Mouse (Mus musculus) limb, embryonic 10.5 days (tissue): ENCODE measurements around the gene Pkn1. TPM values are rescaled to one million over a fixed set of nuclear protein-coding genes. Genes with fewer than 3 reads are reported as not detected.

ENCODE experiments used
- DNase-seq: peaks from one replicate; pipeline ENCODE4 v3.0.0-alpha.2; 2017; ENCODE audit warnings: low spot score
- H3K27ac ChIP-seq: fragments of 300-500 bp; sonication (generic); 2 replicates; pipeline ENCODE4 v1.5.1; 2016; ENCODE audit warnings: mild to moderate bottlenecking
- H3K27me3 ChIP-seq: fragments of 300-500 bp; sonication (generic); 2 replicates; pipeline ENCODE4 v1.6.1; 2016; ENCODE audit warnings: low read depth, mild to moderate bottlenecking; ENCODE audit not compliant: poor library complexity, severe bottlenecking
- H3K36me3 ChIP-seq: fragments of 300-500 bp; sonication (generic); 2 replicates; pipeline ENCODE4 v1.6.1; 2016; ENCODE audit warnings: mild to moderate bottlenecking, moderate library complexity
- H3K4me1 ChIP-seq: fragments of 300-500 bp; sonication (generic); 2 replicates; pipeline ENCODE4 v1.6.1; 2016
- H3K4me3 ChIP-seq: fragments of 300-500 bp; sonication (generic); 2 replicates; pipeline ENCODE4 v1.5.1; 2016; ENCODE audit warnings: mild to moderate bottlenecking, moderate library complexity
- H3K9me3 ChIP-seq: fragments of 300-500 bp; sonication (generic); replicated peaks from 2 replicates; pipeline ENCODE4 v1.6.1; 2016; ENCODE audit warnings: mild to moderate bottlenecking
- WGBS: fragments of 180-500 bp; shearing (Covaris S2); methylation state at CpG from one replicate; pipeline ENCODE4 v1.1.7; 2016; 5-methylcytosine and 5-hydroxymethylcytosine counted together
- polyA plus RNA-seq: library from polyadenylated mRNA; unstranded; fragments of >200 nt; fragmentation: Nextera tagmentation; extraction: Ambion mirVana; gene quantifications from 2 replicates; pipeline ENCODE4 v1.2.1, GENCODE M21; 2016

Pkn1 gene
- polyA plus RNA-seq, 1 experiment from 2014 or later, result 41.4 TPM

GRCm38 (mm10) chr8:83695351-83696106 lies 3.5 kb downstream of the Pkn1 start:
- DNase-seq, result no peak
- 91% methylated on average over 16 of the region's 17 CpGs for WGBS
- Histone ChIP-seq H3K9me3 (no peaks in the 10 kb centered on the region), H3K4me3 (no peak overlapping the region), H3K27me3 (no peaks in the 10 kb centered on the region), H3K27ac (0 out of 2 replicates have a peak overlapping the region, but pooled peaks have one; percentile 12), H3K36me3 (peaks cover 30% of the 10 kb centered on the region), H3K4me1 (peaks cover 57% of the 10 kb centered on the region)

- Histone ChIP-seq H3K36me3 (peaks cover 39% of the 10 kb centered on the region), H3K27me3 (no peaks in the 10 kb centered on the region), H3K9me3 (no peaks in the 10 kb centered on the region), H3K27ac (no peak overlapping the region), H3K4me1 (peaks cover 47% of the 10 kb centered on the region), H3K4me3 (no peak overlapping the region)
- DNase-seq, result no peak
- 89% methylated on average over 11 of the region's 11 CpGs for WGBS
Observed at GRCm38 (mm10) chr8:83694369-83695160, 4.4 kb downstream of the Pkn1 start.

GRCm38 (mm10) chr8:83693609-83694236 lies 5.3 kb downstream of the Pkn1 start:
- Histone ChIP-seq H3K4me1 (peaks cover 39% of the 10 kb centered on the region), H3K9me3 (no peaks in the 10 kb centered on the region), H3K36me3 (peaks cover 44% of the 10 kb centered on the region), H3K27me3 (no peaks in the 10 kb centered on the region), H3K4me3 (no peak overlapping the region), H3K27ac (no peak overlapping the region)
- DNase-seq, result no peak
- 83% methylated on average over 10 of the region's 10 CpGs for WGBS

GRCm38 (mm10) chr8:83689264-83689663 lies 9.7 kb downstream of the Pkn1 start:
- peaks cover 23% of the 10 kb centered on the region for H3K4me1 ChIP-seq
- H3K9me3 ChIP-seq, result no peaks in the 10 kb centered on the region
- H3K36me3 ChIP-seq, result peaks cover 79% of the 10 kb centered on the region
- no peak overlapping the region for H3K4me3 ChIP-seq
- 91% methylated on average over 6 of the region's 6 CpGs for WGBS
- no peak overlapping the region for H3K27ac ChIP-seq
- H3K27me3 ChIP-seq, result no peaks in the 10 kb centered on the region
- no peak for DNase-seq

- no peak for DNase-seq
- H3K36me3 ChIP-seq, result peaks cover 86% of the 10 kb centered on the region
- peaks cover 34% of the 10 kb centered on the region for H3K4me1 ChIP-seq
- 91% methylated on average over 9 of the region's 9 CpGs for WGBS
- H3K4me3 ChIP-seq, result no peak overlapping the region
- 0 out of 2 replicates have a peak overlapping the region, but pooled peaks have one; percentile 11 for H3K27ac ChIP-seq
- no peaks in the 10 kb centered on the region for H3K27me3 ChIP-seq
- no peaks in the 10 kb centered on the region for H3K9me3 ChIP-seq
Observed at GRCm38 (mm10) chr8:83684517-83684916, 14.5 kb downstream of the Pkn1 start.

GRCm38 (mm10) chr8:83681099-83681498 lies 17.9 kb downstream of the Pkn1 start:
- H3K36me3 ChIP-seq, result peaks cover 95% of the 10 kb centered on the region

GRCm38 (mm10) chr8:83680603-83681002 lies 18.4 kb downstream of the Pkn1 start:
- Histone ChIP-seq H3K27ac (peak overlapping the region; percentile 89), H3K4me1 (peaks cover 36% of the 10 kb centered on the region), H3K36me3 (peaks cover 94% of the 10 kb centered on the region), H3K9me3 (no peaks in the 10 kb centered on the region), H3K4me3 (peak overlapping the region; percentile 14; the same call in 1 of the 2 replicates), H3K27me3 (no peaks in the 10 kb centered on the region)
- DNase-seq, result no peak
- 87% methylated on average over 5 of the region's 5 CpGs for WGBS

More at GRCm38 (mm10) chr8:83681099-83681498, 17.9 kb downstream of the Pkn1 start:
- DNase-seq, result peak; percentile 66
- peak overlapping the region; percentile 14; the same call in 1 of the 2 replicates for H3K4me3 ChIP-seq
- 8% methylated on average over 6 of the region's 6 CpGs for WGBS
- peak overlapping the region; percentile 89 for H3K27ac ChIP-seq
- H3K4me1 ChIP-seq, result peaks cover 36% of the 10 kb centered on the region
- no peaks in the 10 kb centered on the region for H3K9me3 ChIP-seq
- no peaks in the 10 kb centered on the region for H3K27me3 ChIP-seq

GRCm38 (mm10) chr8:83679866-83680265 lies 19.1 kb downstream of the Pkn1 start:
- no peaks in the 10 kb centered on the region for H3K9me3 ChIP-seq
- H3K4me3 ChIP-seq, result no peak overlapping the region
- H3K4me1 ChIP-seq, result peaks cover 36% of the 10 kb centered on the region
- H3K36me3 ChIP-seq, result peaks cover 94% of the 10 kb centered on the region
- 95% methylated on average over 12 of the region's 12 CpGs for WGBS
- H3K27me3 ChIP-seq, result no peaks in the 10 kb centered on the region
- no peak overlapping the region for H3K27ac ChIP-seq
- DNase-seq, result no peak

- no peak for DNase-seq
- 82% methylated on average over 5 of the region's 5 CpGs for WGBS
- Histone ChIP-seq H3K27ac (no peak overlapping the region), H3K36me3 (peaks cover 97% of the 10 kb centered on the region), H3K27me3 (no peaks in the 10 kb centered on the region), H3K9me3 (no peaks in the 10 kb centered on the region), H3K4me1 (peaks cover 12% of the 10 kb centered on the region), H3K4me3 (no peak overlapping the region)
Observed at GRCm38 (mm10) chr8:83674497-83674896, 24.5 kb downstream of the Pkn1 start.

GRCm38 (mm10) chr8:83672936-83673335 lies 26.0 kb downstream of the Pkn1 start:
- no peak overlapping the region for H3K4me3 ChIP-seq
- no peak for DNase-seq
- H3K27me3 ChIP-seq, result peaks cover 4% of the 10 kb centered on the region
- H3K9me3 ChIP-seq, result no peaks in the 10 kb centered on the region
- H3K27ac ChIP-seq, result 0 out of 2 replicates have a peak overlapping the region, but pooled peaks have one; percentile 6
- peaks cover 94% of the 10 kb centered on the region for H3K36me3 ChIP-seq
- H3K4me1 ChIP-seq, result peaks cover 23% of the 10 kb centered on the region
- 69% methylated on average over 5 of the region's 5 CpGs for WGBS

- peaks cover 33% of the 10 kb centered on the region for H3K4me1 ChIP-seq
- peak overlapping the region; percentile 53; the same call in 1 of the 2 replicates for H3K4me3 ChIP-seq
- peaks cover 24% of the 10 kb centered on the region for H3K27me3 ChIP-seq
- DNase-seq, result no peak
- H3K9me3 ChIP-seq, result no peaks in the 10 kb centered on the region
- 0 out of 2 replicates have a peak overlapping the region, but pooled peaks have one; percentile 20 for H3K27ac ChIP-seq
- 79% methylated on average over 16 of the region's 16 CpGs for WGBS
- peaks cover 66% of the 10 kb centered on the region for H3K36me3 ChIP-seq
Observed at GRCm38 (mm10) chr8:83669013-83669412, 30.0 kb downstream of the Pkn1 start.

GRCm38 (mm10) chr8:83668010-83668916 lies 30.7 kb downstream of the Pkn1 start:
- WGBS, result 18% methylated on average over 80 of the region's 80 CpGs
- peak; percentile 87 for DNase-seq
- H3K36me3 ChIP-seq, result peaks cover 65% of the 10 kb centered on the region
- H3K4me3 ChIP-seq, result peak overlapping the region; percentile 53
- H3K9me3 ChIP-seq, result no peaks in the 10 kb centered on the region
- peaks cover 33% of the 10 kb centered on the region for H3K4me1 ChIP-seq
- H3K27me3 ChIP-seq, result peaks cover 24% of the 10 kb centered on the region
- H3K27ac ChIP-seq, result peak overlapping the region; percentile 83
